Mouse (Mus musculus) erythroblast, embryonic 14.5 days (primary cell): ENCODE data around the gene Ano8. TPM values are rescaled to one million over a fixed set of nuclear protein-coding genes. Genes with fewer than 3 reads are reported as not detected.
"Not testable (repeated sequence)": the region's sequence is repeated elsewhere in the genome, so short reads cannot be mapped to it uniquely, and the experiment has no call there.

Source experiments
- H3K27me3 ChIP-seq: 2 replicates; pipeline ENCODE4 v1.6.1; 2012; ENCODE audit warnings: inconsistent platforms; ENCODE audit not compliant: control insufficient read depth
- H3K36me3 ChIP-seq: 2 replicates; pipeline ENCODE4 v1.6.1; 2012; ENCODE audit warnings: mild to moderate bottlenecking, inconsistent platforms; ENCODE audit not compliant: control insufficient read depth
- H3K4me1 ChIP-seq: 2 replicates; pipeline ENCODE4 v1.6.1; 2012; ENCODE audit warnings: inconsistent platforms; ENCODE audit not compliant: control insufficient read depth
- H3K4me3 ChIP-seq: replicated peaks from 2 replicates; pipeline ENCODE3; 2012; ENCODE audit warnings: moderate library complexity, mild to moderate bottlenecking, inconsistent platforms
- H3K9me3 ChIP-seq: 2 replicates; pipeline ENCODE4 v1.6.1; 2012; ENCODE audit warnings: low read length, inconsistent platforms, mixed read lengths; ENCODE audit not compliant: control insufficient read depth
- GATA1 ChIP-seq: IDR thresholded peaks from 2 replicates; pipeline ENCODE4 v1.6.1; 2012; ENCODE audit warnings: low read length, inconsistent platforms, mixed read lengths
- TAL1 ChIP-seq: IDR thresholded peaks from 3 replicates; pipeline ENCODE4 v1.6.1; 2012; ENCODE audit warnings: low read length, inconsistent platforms, mixed read lengths
- polyA plus RNA-seq: library from polyadenylated mRNA; stranded (reverse); fragments of >175 nt; gene quantifications from 2 replicates; pipeline ENCODE4 v1.2.3, GENCODE M21; 2012

Gene Ano8
- 0.09 and 0.20 TPM in 2 replicates for polyA plus RNA-seq

DNA sequence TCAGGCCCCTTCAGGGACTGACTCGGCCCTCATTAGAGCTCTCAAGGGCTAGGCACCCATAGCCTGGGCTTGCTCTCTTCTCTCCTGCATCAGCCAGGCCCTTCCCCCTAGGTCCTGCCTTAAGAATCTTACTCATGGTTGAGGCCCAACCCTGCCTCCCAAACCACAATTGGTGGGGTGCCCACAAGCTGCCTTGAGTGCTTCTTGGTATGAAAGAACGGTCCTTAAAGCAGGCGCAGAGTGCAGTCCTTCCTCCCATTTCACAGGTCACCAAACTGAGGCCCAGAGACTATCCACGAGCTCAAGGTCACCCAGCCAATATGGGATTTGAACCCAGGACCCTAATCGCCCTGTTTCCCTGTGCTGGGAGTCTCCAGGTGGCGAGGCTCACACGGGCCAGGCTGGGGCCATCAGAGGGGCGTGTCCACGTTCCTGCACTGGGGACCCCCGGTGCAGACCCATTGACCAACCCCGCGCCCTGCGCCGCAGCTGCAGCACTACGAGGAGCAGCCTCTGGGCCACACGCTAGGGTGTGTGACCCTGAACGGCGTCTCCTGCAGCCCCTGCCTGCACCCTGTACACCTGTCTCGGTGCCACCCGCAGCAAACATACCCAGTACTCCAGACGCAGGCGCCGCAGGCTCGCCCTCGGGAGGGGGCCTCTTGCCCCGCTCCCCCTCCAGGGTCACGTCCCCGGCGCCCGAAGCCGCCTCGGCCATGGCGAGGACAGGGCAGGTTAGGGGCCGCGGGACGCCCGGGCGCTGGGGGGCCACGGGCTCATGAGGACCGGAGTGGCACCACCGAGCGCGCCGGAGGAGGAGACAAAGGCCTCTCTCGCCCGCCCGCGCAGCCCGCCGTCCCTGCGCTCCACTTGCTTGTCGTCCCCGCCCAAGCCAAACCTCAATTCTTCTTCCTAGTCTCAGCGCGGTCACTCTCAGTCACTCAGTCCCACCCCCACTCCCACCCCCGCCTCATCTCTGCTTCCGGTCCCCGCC lies at the start of gene Ano8:
Gene Ano8, minus strand, starts transcription at position 822 of the 994 bp plus-strand sequence.
- H3K36me3 ChIP-seq = peaks cover 5% of the 10 kb centered on the region
- H3K4me1 ChIP-seq = peaks cover 69% of the 10 kb centered on the region
- H3K4me3 ChIP-seq = peak within 1 kb of the TSS; percentile 67
- TF ChIP-seq GATA1 (no peak), TAL1 (no peak)
- H3K9me3 ChIP-seq = no peaks in the 10 kb centered on the region
- peaks cover 3% of the 10 kb centered on the region for H3K27me3 ChIP-seq

DNA sequence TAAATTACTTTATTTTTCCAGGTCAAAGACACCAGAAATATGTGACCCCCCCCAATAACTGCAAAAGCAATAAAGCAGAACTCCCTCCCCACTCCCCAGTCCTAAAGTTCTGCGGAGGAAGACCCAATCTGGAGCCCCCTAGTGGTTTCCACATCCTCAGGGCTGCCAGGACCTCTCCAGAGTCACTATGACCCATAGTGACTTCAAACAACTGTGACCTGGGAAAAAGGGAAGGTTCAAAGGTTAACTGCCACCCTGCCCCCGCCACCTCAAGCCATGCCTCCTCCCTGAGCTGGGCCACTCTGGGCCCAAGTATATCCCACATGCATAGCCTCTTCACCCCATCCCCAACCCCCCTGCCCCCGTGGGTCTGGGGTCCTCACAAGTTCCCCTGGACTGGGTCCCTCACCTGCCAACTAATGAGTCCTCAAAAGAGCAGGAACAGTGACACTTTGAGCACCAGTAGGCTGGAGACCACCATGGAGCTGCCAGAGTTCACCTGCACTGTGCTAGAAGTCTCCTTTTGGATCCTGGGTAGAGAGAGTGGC lies 48.6 kb upstream of the Ano8 start:
- TF ChIP-seq GATA1 = no peak
- TF ChIP-seq TAL1 = no peak
- Histone ChIP-seq H3K36me3 (no peaks in the 10 kb centered on the region), H3K27me3 (no peaks in the 10 kb centered on the region; the same call in 1 of the 2 replicates), H3K4me1 (peaks cover 26% of the 10 kb centered on the region), H3K9me3 (no peaks in the 10 kb centered on the region), H3K4me3 (no peak overlapping the region)

DNA sequence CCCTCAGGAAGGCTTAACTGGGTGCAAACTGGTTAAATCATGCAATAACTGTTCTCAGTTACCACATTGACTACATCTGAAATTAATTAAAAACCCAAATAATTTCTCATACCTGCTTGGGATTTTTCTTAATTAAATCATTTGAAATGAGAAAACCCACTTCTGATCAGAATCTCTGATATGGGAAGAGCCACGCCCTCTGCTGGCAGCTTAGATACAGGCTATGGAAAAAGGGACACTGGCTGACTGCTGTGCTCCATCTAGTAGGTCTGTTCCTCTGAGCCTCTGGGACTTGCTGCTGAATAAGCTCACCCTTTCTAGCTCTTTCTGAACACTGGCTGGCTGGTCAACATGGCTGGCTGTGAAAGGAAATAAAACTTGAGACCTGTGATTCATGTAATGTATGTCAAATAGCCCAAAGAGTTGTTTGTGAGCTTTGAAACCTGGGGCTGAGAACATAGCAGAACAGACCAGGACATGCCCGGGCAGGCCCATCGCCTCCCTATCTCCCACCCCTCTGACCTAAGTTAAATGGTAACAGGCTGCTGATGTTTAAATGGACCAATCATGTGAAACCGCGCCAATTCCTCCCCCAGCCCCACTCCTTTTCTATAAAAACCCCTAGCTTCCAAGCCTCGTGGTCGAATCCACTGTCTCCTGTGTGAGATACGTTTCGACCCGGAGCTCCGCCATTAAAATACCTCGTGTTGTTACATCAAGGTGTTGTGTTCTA lies 45.1 kb upstream of the Ano8 start:
- H3K4me1 ChIP-seq, H3K4me3 ChIP-seq, H3K9me3 ChIP-seq, H3K36me3 ChIP-seq: not testable (repeated sequence)
- H3K27me3 ChIP-seq = peaks cover 23% of the 10 kb centered on the region

DNA sequence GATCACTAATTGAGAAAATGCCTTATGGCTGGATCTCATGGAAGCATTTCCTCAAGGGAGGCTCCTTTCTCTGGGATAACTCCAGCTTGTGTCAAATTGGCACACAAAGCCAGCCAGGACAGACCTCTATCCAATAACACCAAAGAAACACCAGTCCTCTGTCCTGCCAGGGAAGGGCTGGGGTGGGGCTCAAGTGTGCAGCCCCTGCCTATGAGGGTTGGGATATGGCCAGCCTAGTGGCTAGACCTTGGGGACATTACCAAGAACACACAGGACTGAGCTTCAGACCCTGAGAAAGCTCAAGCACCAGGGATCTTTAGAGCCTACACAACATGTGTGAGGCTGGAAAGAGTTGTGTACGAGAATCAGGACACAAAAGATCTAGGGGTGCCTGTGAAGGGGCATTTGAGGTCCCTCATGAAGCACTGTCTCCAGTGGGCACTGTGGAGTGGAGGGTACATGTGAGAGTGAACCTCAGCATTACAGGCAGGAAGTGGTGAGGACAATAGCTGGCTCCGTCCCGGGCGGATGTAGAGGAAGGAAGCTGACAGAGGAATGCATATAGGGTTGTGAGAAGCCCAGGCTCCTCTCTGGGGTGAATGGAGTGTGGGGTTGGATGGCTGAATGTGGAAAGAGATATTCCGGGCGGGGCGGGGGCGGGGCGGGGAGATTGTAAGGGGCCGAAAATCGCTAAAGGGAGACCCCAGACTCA lies 42.8 kb upstream of the Ano8 start:
- Histone ChIP-seq H3K4me1 (peaks cover 4% of the 10 kb centered on the region; the same call in 1 of the 2 replicates), H3K9me3 (no peaks in the 10 kb centered on the region), H3K27me3 (peaks cover 35% of the 10 kb centered on the region), H3K36me3 (no peaks in the 10 kb centered on the region), H3K4me3 (no peak overlapping the region)
- TF ChIP-seq TAL1 = no peak
- no peak for TF ChIP-seq GATA1

DNA sequence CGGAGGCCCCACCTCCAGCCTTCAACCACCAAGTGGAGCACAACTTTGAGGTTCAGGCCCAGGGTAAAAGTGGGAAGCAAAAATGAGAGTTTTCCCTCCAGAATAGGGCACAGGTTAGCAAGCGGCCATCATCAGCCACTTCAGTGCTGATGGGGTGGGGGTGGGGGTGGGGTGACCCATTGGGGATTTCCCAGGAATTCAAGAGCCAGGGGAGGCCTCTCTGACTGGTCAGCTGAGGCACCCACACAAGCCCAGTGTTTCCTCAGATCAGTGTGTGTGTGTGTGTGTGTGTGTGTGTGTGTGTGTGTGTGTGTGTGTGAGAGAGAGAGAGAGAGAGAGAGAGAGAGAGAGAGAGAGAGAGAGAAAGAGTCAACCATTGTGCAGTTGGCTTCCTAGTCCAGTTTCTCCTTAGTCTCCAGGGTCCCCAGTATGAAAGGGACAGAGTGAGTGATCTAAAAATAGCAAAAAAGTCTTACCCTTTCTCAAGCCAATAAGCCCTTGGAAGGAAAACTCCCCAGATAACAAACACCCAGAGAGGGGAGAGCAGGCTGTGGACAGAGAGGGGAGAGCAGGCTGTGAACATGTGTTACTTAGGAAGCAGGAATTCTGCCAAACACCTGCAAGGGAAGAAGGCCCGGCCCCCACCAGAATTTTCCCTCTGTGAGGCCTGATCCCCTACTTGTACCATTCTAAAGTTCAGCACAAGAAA lies 41.6 kb upstream of the Ano8 start:
- H3K4me1 ChIP-seq = peaks cover 4% of the 10 kb centered on the region; the same call in 1 of the 2 replicates
- peaks cover 35% of the 10 kb centered on the region for H3K27me3 ChIP-seq
- TF ChIP-seq GATA1 (no peak), TAL1 (no peak)
- H3K9me3 ChIP-seq = no peaks in the 10 kb centered on the region
- no peak overlapping the region for H3K4me3 ChIP-seq
- no peaks in the 10 kb centered on the region for H3K36me3 ChIP-seq

DNA sequence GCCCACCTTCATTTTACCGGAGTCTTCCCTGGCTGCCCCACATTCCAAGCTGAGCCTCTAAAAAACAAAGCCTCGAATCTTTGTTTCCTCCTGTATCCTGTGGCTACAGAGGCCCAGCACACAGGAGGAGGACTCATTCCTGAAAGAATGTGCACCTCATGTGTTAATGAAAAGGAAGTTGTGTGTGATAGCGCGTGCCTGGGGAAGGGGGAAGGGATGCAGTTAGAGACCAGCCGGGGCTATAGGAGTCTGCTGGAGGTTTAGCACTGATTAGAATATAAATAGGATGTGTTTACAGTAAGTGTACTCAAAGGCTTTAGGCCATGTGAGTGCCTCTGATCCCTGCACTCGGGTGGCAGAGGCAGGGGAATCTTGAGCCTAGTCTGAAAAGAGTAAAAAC lies 40.5 kb upstream of the Ano8 start:
- Histone ChIP-seq H3K4me3 (no peak overlapping the region), H3K9me3 (no peaks in the 10 kb centered on the region), H3K36me3 (no peaks in the 10 kb centered on the region), H3K27me3 (peaks cover 35% of the 10 kb centered on the region), H3K4me1 (peaks cover 9% of the 10 kb centered on the region)
- no peak for TF ChIP-seq GATA1
- TF ChIP-seq TAL1 = no peak

DNA sequence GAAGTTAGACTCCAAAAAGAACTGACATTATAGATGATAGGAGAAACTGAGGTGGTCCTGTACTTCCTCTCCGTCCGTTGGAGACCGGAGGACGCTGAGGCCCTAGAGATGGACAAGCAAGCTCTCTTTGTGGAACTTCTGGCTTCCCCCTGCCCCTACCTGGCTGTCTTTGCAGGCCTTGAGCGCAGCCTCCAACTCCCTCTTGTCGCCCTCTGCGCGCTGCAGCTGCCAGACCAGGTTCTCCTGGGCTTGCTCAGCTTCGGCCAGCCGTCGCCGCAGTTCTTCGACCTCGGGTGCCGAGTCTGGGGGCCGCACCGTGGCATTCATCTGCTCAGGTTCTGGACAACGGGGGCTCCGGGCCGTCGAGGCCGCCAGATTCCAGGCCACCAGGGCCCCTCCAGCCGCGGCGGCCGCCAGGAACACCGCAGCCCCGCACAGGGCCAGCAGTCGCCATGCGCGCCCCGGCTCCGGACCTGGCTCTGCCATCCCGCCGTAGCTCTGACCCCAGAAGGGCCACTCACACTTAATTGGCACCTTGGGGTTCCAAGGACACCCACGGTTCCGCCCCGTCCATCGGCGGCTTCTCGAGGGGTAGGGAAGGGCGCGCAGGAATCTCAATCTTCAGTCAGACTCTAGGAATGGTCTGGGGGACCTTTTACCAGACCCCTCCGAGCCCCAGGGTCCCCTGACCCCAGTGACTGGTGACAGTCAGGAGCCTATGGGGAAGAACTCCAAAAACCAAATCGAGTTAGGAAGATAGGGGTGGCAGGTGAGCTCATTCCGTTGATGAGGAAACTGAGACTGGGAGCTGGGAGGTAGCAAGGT lies 39.7 kb upstream of the Ano8 start, which contains the start of gene Ccdc194:
Gene Ccdc194, minus strand, starts transcription at position 486 of the 825 bp plus-strand sequence.
- H3K27me3 ChIP-seq = peaks cover 35% of the 10 kb centered on the region
- no peaks in the 10 kb centered on the region for H3K9me3 ChIP-seq
- peaks cover 7% of the 10 kb centered on the region for H3K4me1 ChIP-seq
- H3K4me3 ChIP-seq = no peak within 1 kb of the TSS
- TF ChIP-seq GATA1 (no peak), TAL1 (no peak)
- H3K36me3 ChIP-seq = no peaks in the 10 kb centered on the region
